Mouse (Mus musculus) bone marrow macrophage, adult 2 months (primary cell): ENCODE results near the gene Olfr1134. TPM values are rescaled to one million over a fixed set of nuclear protein-coding genes. Genes with fewer than 3 reads are reported as not detected.
"Not testable (repeated sequence)": the region's sequence is repeated elsewhere in the genome, so short reads cannot be mapped to it uniquely, and the experiment has no call there.

Experiments used
- H3K27ac ChIP-seq: 2 replicates; pipeline ENCODE4 v1.5.1; 2012; ENCODE audit warnings: low read depth, low read length; ENCODE audit not compliant: insufficient read depth
- H3K4me1 ChIP-seq: 2 replicates; pipeline ENCODE4 v1.6.1; 2012; ENCODE audit warnings: low read length; ENCODE audit not compliant: control insufficient read depth, insufficient read depth
- H3K4me3 ChIP-seq: 2 replicates; pipeline ENCODE4 v1.5.1; 2012; ENCODE audit warnings: mild to moderate bottlenecking, low read length, moderate library complexity; ENCODE audit not compliant: insufficient read depth
- CTCF ChIP-seq: IDR thresholded peaks from 2 replicates; pipeline ENCODE4 v1.5.1; 2012; ENCODE audit warnings: low read depth, mild to moderate bottlenecking, low read length, moderate library complexity
- POLR2A ChIP-seq: IDR thresholded peaks from 2 replicates; pipeline ENCODE4 v1.6.1; 2012; ENCODE audit warnings: mild to moderate bottlenecking, low read depth, low read length, borderline replicate concordance
- polyA plus RNA-seq: library from polyadenylated mRNA; stranded (reverse); fragments of >200 nt; gene quantifications from 2 replicates; pipeline ENCODE4 v1.2.4, GENCODE M21; 2012; ENCODE audit not compliant: missing spikeins, insufficient read depth, insufficient read length

Gene Olfr1134
- not detected in 2 replicates for polyA plus RNA-seq

DNA sequence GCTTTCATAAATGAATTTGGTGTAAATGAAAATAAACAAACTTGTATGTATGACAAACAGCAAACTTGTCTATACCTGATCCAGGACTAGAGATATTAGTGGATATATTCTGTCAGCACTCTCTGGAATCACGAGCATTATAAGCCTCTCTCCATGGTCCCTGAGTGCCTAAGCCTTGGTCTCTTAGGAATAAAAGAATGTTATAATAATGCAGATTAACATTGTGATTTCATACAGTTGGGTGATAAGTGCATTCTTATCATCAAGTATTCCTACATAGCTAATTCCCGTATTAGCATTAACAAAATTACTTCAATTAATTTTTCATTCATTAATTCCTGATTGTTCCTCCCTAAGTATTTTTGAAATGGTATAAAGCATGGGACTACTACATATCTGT, at the start of gene Olfr1134:
Gene Olfr1134 (minus strand): TSS at position 101 of the 400 bp plus-strand sequence.
- Histone ChIP-seq H3K4me1 (no peaks in the 10 kb centered on the region), H3K4me3 (no peak within 1 kb of the TSS), H3K27ac (no peak within 1 kb of the TSS)
- TF ChIP-seq POLR2A (no peak), CTCF (no peak)

DNA sequence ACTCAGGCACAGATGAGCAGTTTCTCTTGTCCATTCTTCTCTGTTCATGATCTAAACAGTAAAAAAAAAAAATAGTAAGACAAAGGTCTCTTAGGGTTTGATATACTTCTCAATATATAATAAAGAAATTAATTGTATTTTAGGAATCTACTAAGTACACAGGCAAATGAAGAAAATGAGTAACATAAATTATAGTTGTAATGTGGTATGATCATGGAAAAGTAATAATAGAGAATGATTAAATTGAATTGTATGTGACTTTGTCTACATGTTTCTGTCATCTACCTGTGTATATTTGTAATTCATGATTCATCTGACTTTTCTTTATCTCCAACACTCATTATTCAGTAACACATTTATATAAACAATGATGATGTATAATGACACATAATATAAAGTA, 35.6 kb upstream of the Olfr1134 start, which contains the start of gene Olfr1136:
Gene Olfr1136 (minus strand): TSS at position 101 of the 400 bp plus-strand sequence.
- Histone ChIP-seq H3K4me3 (no peak within 1 kb of the TSS), H3K4me1 (no peaks in the 10 kb centered on the region), H3K27ac (no peak within 1 kb of the TSS)
- TF ChIP-seq POLR2A = no peak
- TF ChIP-seq CTCF = no peak

DNA sequence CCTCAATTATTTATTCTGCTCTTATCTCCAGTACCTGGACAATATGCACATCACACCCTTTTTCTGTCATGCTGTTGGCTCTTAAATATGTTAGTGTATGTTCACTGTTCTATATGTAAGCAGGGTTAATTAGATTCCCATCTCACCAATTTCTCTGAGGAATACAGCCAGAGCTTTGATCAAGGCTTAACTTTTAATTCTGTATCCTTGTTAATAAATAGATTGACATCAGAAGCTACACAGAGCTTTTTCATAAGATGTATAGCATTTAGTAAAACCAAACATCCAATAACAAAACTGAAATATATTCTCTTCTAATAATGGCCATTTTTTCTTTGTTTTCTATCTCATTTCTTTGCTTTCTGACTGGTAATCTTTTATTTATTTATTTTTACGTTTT, 15.3 kb upstream of the Olfr1134 start, which contains the start of gene Olfr1135:
Gene Olfr1135 (minus strand): TSS at position 101 of the 400 bp plus-strand sequence.
- H3K27ac ChIP-seq = no peak within 1 kb of the TSS
- TF ChIP-seq POLR2A (no peak), CTCF (no peak)
- no peaks in the 10 kb centered on the region for H3K4me1 ChIP-seq
- H3K4me3 ChIP-seq = no peak within 1 kb of the TSS

DNA sequence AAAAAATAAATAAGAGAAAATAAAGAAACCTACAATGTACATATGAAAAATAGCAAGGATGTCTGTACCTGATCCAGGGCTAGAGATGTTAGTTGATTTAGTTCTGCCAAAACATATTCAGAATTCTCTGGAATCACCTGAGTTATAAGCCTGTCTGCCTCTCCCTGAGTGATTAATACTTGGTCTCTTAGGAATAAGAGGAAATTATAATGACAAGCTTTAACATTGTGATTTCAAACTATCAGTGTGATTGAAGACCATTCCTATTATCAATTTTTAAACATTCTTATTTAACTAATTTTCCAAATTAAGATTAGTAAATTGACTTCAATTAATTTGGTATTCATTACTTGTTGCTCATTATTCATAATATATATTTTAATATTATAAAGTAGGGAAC, 11.0 kb downstream of the Olfr1134 start, which contains the start of gene Olfr1133:
Gene Olfr1133 (minus strand): TSS at position 101 of the 400 bp plus-strand sequence.
- TF ChIP-seq POLR2A (no peak), CTCF (no peak)

DNA sequence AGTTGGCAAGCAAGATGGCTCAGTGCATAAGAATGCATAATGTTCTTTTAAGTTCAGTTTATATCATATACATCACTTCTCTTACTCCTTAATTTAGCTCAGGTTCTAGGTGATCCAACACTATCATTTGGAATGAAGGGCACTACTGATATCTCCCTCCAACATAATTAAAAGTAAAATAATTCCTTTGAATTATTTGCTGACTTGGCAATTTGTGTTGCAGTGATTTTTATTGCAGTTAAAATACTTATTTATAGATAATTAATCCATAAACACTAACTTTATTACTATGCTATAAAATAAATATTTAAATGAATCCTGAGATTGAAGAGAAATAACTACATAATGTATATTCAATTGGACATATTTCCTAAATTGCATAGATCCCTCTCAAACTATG, 15.8 kb downstream of the Olfr1134 start:
- TF ChIP-seq POLR2A (no peak), CTCF (no peak)
- H3K4me3 ChIP-seq = no peak overlapping the region
- H3K27ac ChIP-seq = no peak overlapping the region
- no peaks in the 10 kb centered on the region for H3K4me1 ChIP-seq

More for the DNA sequence above, 11.0 kb downstream of the Olfr1134 start, which contains the start of gene Olfr1133:
- H3K4me3 ChIP-seq = no peak within 1 kb of the TSS
- H3K4me1 ChIP-seq = no peaks in the 10 kb centered on the region
- no peak within 1 kb of the TSS for H3K27ac ChIP-seq

DNA sequence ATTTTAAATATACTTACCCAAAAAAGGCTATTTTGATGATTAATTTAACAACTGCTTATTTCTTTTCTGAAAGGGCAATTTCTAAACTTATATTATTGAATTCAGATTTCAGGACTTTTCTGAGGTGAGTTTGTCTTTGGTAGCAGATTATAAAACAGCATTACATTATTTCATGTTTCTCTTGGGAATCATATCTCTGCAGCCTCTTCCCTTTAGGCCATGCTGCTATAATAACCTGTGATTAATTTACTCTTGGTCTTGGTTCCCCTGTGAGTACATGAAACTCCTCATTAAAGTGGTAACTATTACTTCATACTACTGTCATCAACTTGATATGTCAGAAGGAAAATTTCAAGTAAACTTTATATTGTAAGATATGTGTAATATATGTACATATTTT, 20.8 kb downstream of the Olfr1134 start, which contains the start of gene Olfr1132:
Gene Olfr1132 (minus strand): TSS at position 101 of the 400 bp plus-strand sequence.
- Histone ChIP-seq H3K4me1 (no peaks in the 10 kb centered on the region), H3K4me3 (no peak within 1 kb of the TSS), H3K27ac (no peak within 1 kb of the TSS)
- TF ChIP-seq POLR2A = no peak

DNA sequence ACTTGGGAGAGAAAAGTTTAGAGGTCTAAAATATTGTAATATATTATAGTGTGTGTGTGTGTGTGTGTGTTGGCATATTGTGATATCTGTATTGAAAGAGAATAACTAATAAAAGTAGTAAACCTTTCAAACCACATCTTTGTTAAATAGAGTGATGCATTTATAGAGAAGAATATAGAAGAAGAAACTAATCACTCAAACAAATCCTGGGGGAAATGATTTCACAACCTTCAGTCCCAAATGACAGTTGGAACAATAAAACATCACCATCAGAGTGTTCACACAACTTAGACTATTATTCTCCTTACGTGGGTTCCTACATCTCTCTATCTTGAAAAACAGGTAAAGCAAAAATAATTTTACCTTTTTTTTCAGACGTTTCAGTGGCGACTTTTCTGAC, 31.5 kb downstream of the Olfr1134 start, which contains the start of gene Olfr1131:
Gene Olfr1131 (plus strand): TSS at position 301 of the 400 bp plus-strand sequence.
- Histone ChIP-seq H3K4me3 (no peak within 1 kb of the TSS), H3K27ac (no peak within 1 kb of the TSS), H3K4me1 (no peaks in the 10 kb centered on the region)
- TF ChIP-seq CTCF = no peak
- no peak for TF ChIP-seq POLR2A

DNA sequence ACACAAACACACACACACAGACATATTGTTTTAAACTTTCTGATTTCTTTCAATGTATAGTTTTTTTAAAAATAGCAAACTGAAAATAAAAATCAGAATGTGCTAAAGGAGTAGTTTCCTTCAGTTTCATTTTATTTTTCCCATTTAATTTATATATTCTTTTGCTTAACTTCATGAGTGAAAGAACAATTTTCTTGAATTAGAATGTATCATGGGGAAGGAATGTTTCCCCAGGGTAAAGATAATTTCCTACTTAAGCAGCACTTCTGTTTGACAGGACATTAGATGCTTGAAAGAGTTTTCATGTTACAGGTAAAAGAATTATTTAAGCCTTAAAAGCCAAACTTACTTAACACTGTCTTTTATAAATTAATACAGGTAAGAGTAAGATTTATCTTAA, 52.3 kb downstream of the Olfr1134 start, which contains the start of gene Olfr1130:
Gene Olfr1130 (plus strand): TSS at position 301 of the 400 bp plus-strand sequence.
- H3K4me3 ChIP-seq, H3K27ac ChIP-seq, H3K4me1 ChIP-seq: not testable (repeated sequence)

Other genes with a start within 250 kb of the Olfr1134 start
- gene Olfr1123, start 241.8 kb downstream of the Olfr1134 start, polyA plus RNA-seq = not detected in 2 replicates
- gene Olfr1124, start 228.2 kb downstream of the Olfr1134 start, polyA plus RNA-seq = not detected in 2 replicates
- gene Olfr1126, start 204.5 kb downstream of the Olfr1134 start, polyA plus RNA-seq = not detected in 2 replicates
- not detected in 2 replicates for gene Pramel7, start 161.4 kb downstream of the Olfr1134 start, polyA plus RNA-seq
- not detected in 2 replicates for gene Pramel6, start 151.9 kb downstream of the Olfr1134 start, polyA plus RNA-seq
- not detected in 2 replicates for gene Olfr153, start 126.7 kb downstream of the Olfr1134 start, polyA plus RNA-seq
- not detected in 2 replicates for gene Olfr1128, start 112.9 kb downstream of the Olfr1134 start, polyA plus RNA-seq
- gene Olfr1129, start 84.6 kb downstream of the Olfr1134 start, polyA plus RNA-seq = 0.60 TPM in 1 of 2 replicates, not detected in the other
- gene Olfr1130, start 52.2 kb downstream of the Olfr1134 start, polyA plus RNA-seq = not detected in 2 replicates
- gene Olfr1131, start 31.4 kb downstream of the Olfr1134 start, polyA plus RNA-seq = not detected in 2 replicates
- not detected in 2 replicates for gene Olfr1132, start 20.9 kb downstream of the Olfr1134 start, polyA plus RNA-seq
- gene Olfr1133, start 11.1 kb downstream of the Olfr1134 start, polyA plus RNA-seq = not detected in 2 replicates
- gene Olfr1135, start 15.2 kb upstream of the Olfr1134 start, polyA plus RNA-seq = not detected in 2 replicates
- not detected in 2 replicates for gene Olfr1136, start 35.5 kb upstream of the Olfr1134 start, polyA plus RNA-seq
- not detected in 2 replicates for gene Olfr1137, start 54.7 kb upstream of the Olfr1134 start, polyA plus RNA-seq
- not detected in 2 replicates for gene Olfr1138, start 81.5 kb upstream of the Olfr1134 start, polyA plus RNA-seq
- not detected in 2 replicates for gene Olfr1140, start 85.3 kb upstream of the Olfr1134 start, polyA plus RNA-seq
- not detected in 2 replicates for gene Olfr1141, start 95.5 kb upstream of the Olfr1134 start, polyA plus RNA-seq
- not detected in 2 replicates for gene Olfr152, start 121.0 kb upstream of the Olfr1134 start, polyA plus RNA-seq
- not detected in 2 replicates for gene Olfr1143, start 142.1 kb upstream of the Olfr1134 start, polyA plus RNA-seq
- not detected in 2 replicates for gene Olfr1145, start 151.4 kb upstream of the Olfr1134 start, polyA plus RNA-seq
- gene Olfr1148, start 172.1 kb upstream of the Olfr1134 start, polyA plus RNA-seq = not detected in 2 replicates
- gene Olfr1150-ps1, start 185.5 kb upstream of the Olfr1134 start, polyA plus RNA-seq = not detected in 2 replicates
- gene Olfr1151, start 197.4 kb upstream of the Olfr1134 start, polyA plus RNA-seq = not detected in 2 replicates
- gene Olfr1152, start 208.0 kb upstream of the Olfr1134 start, polyA plus RNA-seq = 0.89 TPM in 1 of 2 replicates, not detected in the other
- gene Olfr1153, start 236.5 kb upstream of the Olfr1134 start, polyA plus RNA-seq = not detected in 2 replicates
- not detected in 2 replicates for gene Olfr1154, start 246.7 kb upstream of the Olfr1134 start, polyA plus RNA-seq